Mouse (Mus musculus) adrenal gland, adult 8-10 months (tissue): ENCODE data around the gene Sike1. TPM values are rescaled to one million over a fixed set of nuclear protein-coding genes. Genes with fewer than 3 reads are reported as not detected.

Source experiments
- DNase-seq: peaks from one replicate; pipeline ENCODE4 v3.0.0; 2022
- total RNA-seq, 4 experiments: library from RNA; stranded (reverse); gene quantifications; 2 replicates each; pipeline ENCODE4 v1.2.4; 2022

Sike1 gene
- total RNA-seq, 4 experiments from 2014 or later, result 58.0 to 81.4 (median 68.5) TPM

- DNase-seq, result no peak
Measured at GRCm38 (mm10) chr3:103040285-103040684, 44.8 kb downstream of the Sike1 start.

- no peak for DNase-seq
Measured at GRCm38 (mm10) chr3:103040861-103041379, 45.4 kb downstream of the Sike1 start.

- DNase-seq, result no peak
Measured at GRCm38 (mm10) chr3:103056016-103056595, 60.6 kb downstream of the Sike1 start.

GRCm38 (mm10) chr3:103057752-103058151 is 62.2 kb downstream of the Sike1 start:
- no peak for DNase-seq

Other genes with a start within 250 kb of the Sike1 start
- not detected for gene Tshb, start 213.0 kb upstream of the Sike1 start, total RNA-seq
- not detected for gene Sycp1, start 59.6 kb upstream of the Sike1 start, total RNA-seq
- not detected for gene Nr1h5, start 31.6 kb upstream of the Sike1 start, total RNA-seq
- 100 to 1,000 TPM; 349 to 384 (median 357) TPM for gene Csde1, start 24.7 kb downstream of the Sike1 start, total RNA-seq
- 10 to 100 TPM; 56.3 to 58.7 (median 57.5) TPM for gene Nras, start 62.6 kb downstream of the Sike1 start, total RNA-seq
- gene Ampd1, start 78.3 kb downstream of the Sike1 start, total RNA-seq, result not detected
- 1 to 10 TPM; 1.2 to 2.4 (median 1.9) TPM for gene Dennd2c, start 106.9 kb downstream of the Sike1 start, total RNA-seq
- gene Bcas2, start 175.9 kb downstream of the Sike1 start, total RNA-seq, result 10 to 100 TPM; 52.7 to 73.4 (median 60.4) TPM